Mouse (Mus musculus) myocyte (in vitro differentiated cells): ENCODE measurements around the gene Gmppa.

Experiments
- CEBPB ChIP-seq: IDR thresholded peaks from 2 replicates; pipeline ENCODE4 v1.6.1; 2011; ENCODE audit warnings: mild to moderate bottlenecking, moderate library complexity; ENCODE audit not compliant: poor library complexity, insufficient read depth, severe bottlenecking
- E2F4 ChIP-seq: IDR thresholded peaks from one replicate; pipeline ENCODE4 v1.6.1; 2011; ENCODE audit warnings: mild to moderate bottlenecking, control low read depth, moderate library complexity; ENCODE audit not compliant: insufficient read depth
- MAX ChIP-seq: IDR thresholded peaks from one replicate; pipeline ENCODE4 v1.6.1; 2011; ENCODE audit warnings: low read depth, mild to moderate bottlenecking, control low read depth
- MYOD1 ChIP-seq, 3 experiments: IDR thresholded peaks; one replicate each; pipeline ENCODE4 v1.6.1; 2011; ENCODE audit warnings: control low read depth in 2 of 3, low read depth in 2 of 3, mild to moderate bottlenecking in 2 of 3, moderate library complexity in 1 of 3; ENCODE audit not compliant: insufficient read length in 2 of 3, control insufficient read depth in 1 of 3
- MYOG ChIP-seq, 3 experiments: IDR thresholded peaks; one replicate each; pipeline ENCODE4 v1.6.1; 2011; ENCODE audit warnings: control low read depth in 2 of 3, low read depth in 2 of 3, mild to moderate bottlenecking in 2 of 3; ENCODE audit not compliant: insufficient read length in 2 of 3, control insufficient read depth in 1 of 3, insufficient read depth in 1 of 3
- POLR2A ChIP-seq: IDR thresholded peaks from one replicate; pipeline ENCODE4 v1.6.1; 2011; ENCODE audit warnings: low read depth, mild to moderate bottlenecking, control low read depth, moderate library complexity; ENCODE audit not compliant: insufficient read length
- POLR2AphosphoS2 ChIP-seq: IDR thresholded peaks from one replicate; pipeline ENCODE4 v1.6.1; 2011; ENCODE audit warnings: low read depth, control low read depth; ENCODE audit not compliant: insufficient read length
- REST ChIP-seq: IDR thresholded peaks from one replicate; pipeline ENCODE4 v1.6.1; 2011; ENCODE audit warnings: mild to moderate bottlenecking, control low read depth, moderate library complexity; ENCODE audit not compliant: insufficient read depth, insufficient read length
- TCF12 ChIP-seq: IDR thresholded peaks from one replicate; pipeline ENCODE4 v1.6.1; 2011; ENCODE audit warnings: mild to moderate bottlenecking, control low read depth; ENCODE audit not compliant: poor library complexity, insufficient read depth, severe bottlenecking
- USF1 ChIP-seq: IDR thresholded peaks from one replicate; pipeline ENCODE4 v1.6.1; 2011; ENCODE audit warnings: low read depth, mild to moderate bottlenecking, control low read depth, moderate library complexity

DNA sequence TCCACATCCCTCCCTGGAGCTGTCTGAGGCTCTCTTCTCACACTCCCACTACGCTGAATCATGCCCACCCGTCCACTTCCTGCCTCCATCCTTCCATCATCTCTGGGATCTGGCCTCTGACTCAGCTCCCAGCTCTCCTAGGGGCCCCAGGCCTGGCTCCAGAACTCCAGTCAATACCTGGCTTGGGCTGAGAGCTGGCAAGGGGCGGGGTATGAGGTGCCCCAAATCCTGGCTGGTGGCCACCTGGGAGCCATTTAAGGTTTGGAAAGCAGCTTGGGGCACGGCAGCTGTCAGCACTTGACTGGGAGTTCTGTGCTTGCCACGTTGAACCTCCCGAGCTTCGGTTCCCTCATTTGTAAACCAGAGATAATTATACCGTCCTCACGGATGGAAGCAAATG is 42.6 kb upstream of the Gmppa start:
- TF ChIP-seq MAX (no peak), CEBPB (no peak), POLR2A (peak; percentile 5), TCF12 (no peak), USF1 (no peak), E2F4 (no peak), POLR2AphosphoS2 (no peak), MYOG (IDR thresholded peaks at IDR 0.05; ENCODE audit: control insufficient read depth in 1 of 3, insufficient read depth in 1 of 3, insufficient read length in 2 of 3, low read depth in 2 of 3) (peak; percentile 16 to 59 (median 22)), MYOD1 (IDR thresholded peaks at IDR 0.05; ENCODE audit: control insufficient read depth in 1 of 3, insufficient read length in 2 of 3, low read depth in 2 of 3) (peak in 2 of 3 experiments; percentile 50 to 65), REST (no peak)
